Mouse (Mus musculus) heart, adult 2 months (tissue): ENCODE data around the gene Slc16a3.

Experiments
- CTCF ChIP-seq: fragments of 200-600 bp; IDR thresholded peaks from 2 replicates; pipeline ENCODE4 v1.8.1; 2022; ENCODE audit warnings: antibody characterized with exemption, mild to moderate bottlenecking, moderate library complexity
- POLR2A ChIP-seq: fragments of 200-500 bp; IDR thresholded peaks from 2 replicates; pipeline ENCODE4 v1.6.1; 2011; ENCODE audit warnings: mild to moderate bottlenecking, low read depth, low read length, control low read depth; ENCODE audit not compliant: insufficient read depth

- TF ChIP-seq CTCF (no peak), POLR2A (no peak)
Measured at GRCm38 (mm10) chr11:120957052-120957451, 8.8 kb downstream of the Slc16a3 start.
